Mouse (Mus musculus) frontal cortex, adult 2 months (tissue): Measurements from ENCODE around the gene Zfp990. TPM values are rescaled to one million over a fixed set of nuclear protein-coding genes. Genes with fewer than 3 reads are reported as not detected.
"Not testable (repeated sequence)": the region's sequence is repeated elsewhere in the genome, so short reads cannot be mapped to it uniquely, and the experiment has no call there.

ENCODE experiments used
- DNase-seq, 2 experiments: peaks; one replicate each; pipeline ENCODE4 v3.0.0; 2022; ENCODE audit warnings: low spot score in 1 of 2; ENCODE audit errors: extremely low spot score in 1 of 2
- polyA plus RNA-seq: library from polyadenylated mRNA; depleted of rRNA; stranded (reverse); fragments of >200 nt; gene quantifications from 2 replicates; pipeline ENCODE4 v1.2.3, GENCODE M21; 2012; rRNA removed

Gene Zfp990
- polyA plus RNA-seq: 0.02 and 0.04 TPM in 2 replicates

DNA sequence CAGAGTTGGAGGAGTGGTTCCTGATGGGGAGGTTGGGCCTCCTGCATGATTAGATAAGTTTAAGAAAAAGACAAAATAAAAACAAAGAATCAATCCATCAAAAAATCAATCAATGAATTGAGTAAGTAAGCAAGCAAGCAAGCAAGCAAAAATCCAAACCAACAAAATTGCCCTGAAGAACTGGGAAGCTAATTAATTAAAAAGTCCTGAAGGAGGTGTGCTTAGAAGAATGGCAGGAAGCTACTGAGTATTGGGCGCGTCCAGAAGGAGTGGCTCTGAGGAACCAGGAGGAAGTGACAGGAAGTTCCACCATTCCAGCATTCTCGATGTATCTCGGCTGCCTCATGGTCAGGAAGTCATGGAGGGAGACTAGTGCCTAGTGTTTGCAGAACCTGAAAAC is at the start of gene Zfp990:
Gene Zfp990, plus strand, starts transcription at position 301 of the 400 bp plus-strand sequence.
- DNase-seq: not testable (repeated sequence)

- not testable (repeated sequence) for DNase-seq
Observed at GRCm38 (mm10) chr4:145463553-145464253, 46.9 kb upstream of the Zfp990 start.

GRCm38 (mm10) chr4:145478128-145478527 is 32.4 kb upstream of the Zfp990 start:
- DNase-seq: no peak

DNA sequence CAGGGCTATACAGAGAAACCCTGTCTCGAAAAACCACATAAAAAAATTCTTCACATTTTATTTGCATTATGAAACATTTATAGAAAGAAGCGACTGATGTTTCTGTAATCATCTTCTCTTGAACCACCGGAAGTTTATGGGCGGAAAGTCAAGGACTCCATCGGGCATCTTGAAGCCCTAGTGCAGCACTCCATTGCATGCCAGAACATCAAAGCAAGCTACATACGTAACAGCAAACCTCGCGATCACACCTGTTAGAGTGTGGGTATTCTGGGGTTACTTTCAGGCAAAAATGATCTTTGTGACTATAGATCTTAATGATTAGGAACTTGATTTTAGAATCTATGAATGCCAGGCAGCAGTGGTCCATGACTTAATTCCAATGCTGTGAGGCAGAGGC is 29.9 kb upstream of the Zfp990 start:
- DNase-seq: not testable (repeated sequence)

- DNase-seq: no peak
Observed at GRCm38 (mm10) chr4:145489396-145489795, 21.2 kb upstream of the Zfp990 start.

- no peak for DNase-seq
Observed at GRCm38 (mm10) chr4:145492132-145492531, 18.4 kb upstream of the Zfp990 start.

- DNase-seq: not testable (repeated sequence)
Observed at GRCm38 (mm10) chr4:145493316-145493715, 17.2 kb upstream of the Zfp990 start.

GRCm38 (mm10) chr4:145514637-145515036 is 4.1 kb downstream of the Zfp990 start:
- DNase-seq: not testable (repeated sequence)

GRCm38 (mm10) chr4:145515776-145516565 is 5.4 kb downstream of the Zfp990 start:
- DNase-seq: not testable (repeated sequence)

DNA sequence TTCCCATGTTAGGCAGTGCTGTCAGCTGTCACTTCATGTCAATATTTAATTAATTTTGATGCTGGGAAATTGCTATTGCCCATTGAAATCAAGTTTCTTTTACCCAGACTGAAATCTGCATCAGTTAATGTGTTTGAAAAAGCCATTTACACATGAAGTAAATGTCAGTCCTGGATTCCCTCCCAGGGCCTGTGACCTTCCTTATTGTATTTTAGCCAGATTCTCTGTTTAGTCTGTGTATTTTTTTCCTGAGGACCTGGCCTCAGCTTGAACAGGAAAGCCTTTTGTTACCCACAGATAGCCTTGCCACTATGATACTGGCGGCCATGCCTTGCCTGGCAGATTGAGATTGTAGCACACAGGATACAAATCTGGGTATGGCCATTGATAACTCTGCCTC is 6.8 kb downstream of the Zfp990 start:
- not testable (repeated sequence) for DNase-seq

- DNase-seq: not testable (repeated sequence)
Observed at GRCm38 (mm10) chr4:145543861-145544260, 33.3 kb downstream of the Zfp990 start.

GRCm38 (mm10) chr4:145545106-145545505 is 34.5 kb downstream of the Zfp990 start:
- not testable (repeated sequence) for DNase-seq

DNA sequence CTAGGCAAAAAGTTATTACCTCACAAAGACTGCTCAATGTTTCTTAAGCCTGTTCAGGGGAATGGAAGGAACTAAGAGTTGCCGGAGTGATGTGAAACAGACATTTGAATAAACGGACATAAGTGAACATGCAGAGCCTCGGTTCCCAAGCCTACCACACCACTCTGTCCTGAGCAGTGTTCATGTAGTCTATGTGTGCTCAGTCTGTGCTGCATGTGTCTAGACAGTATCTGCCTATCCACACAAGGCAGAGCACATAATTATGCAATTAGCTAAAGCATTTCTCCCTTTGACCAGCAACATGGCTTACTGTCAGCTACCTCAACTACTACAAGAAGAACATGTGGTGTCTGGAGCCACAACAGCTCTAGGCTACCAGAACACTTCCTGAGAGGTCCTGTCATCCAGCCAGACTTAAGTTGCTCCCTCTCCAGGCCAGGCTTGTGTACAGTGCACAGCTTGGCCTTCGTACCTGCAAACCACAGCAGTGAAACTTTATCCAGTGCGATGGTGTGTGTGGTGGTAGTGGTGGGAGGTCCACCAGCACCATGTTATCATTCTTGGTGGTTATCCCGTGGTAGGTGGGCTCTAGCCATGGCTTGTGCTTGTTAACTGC is 35.3 kb downstream of the Zfp990 start:
- DNase-seq: not testable (repeated sequence)

DNA sequence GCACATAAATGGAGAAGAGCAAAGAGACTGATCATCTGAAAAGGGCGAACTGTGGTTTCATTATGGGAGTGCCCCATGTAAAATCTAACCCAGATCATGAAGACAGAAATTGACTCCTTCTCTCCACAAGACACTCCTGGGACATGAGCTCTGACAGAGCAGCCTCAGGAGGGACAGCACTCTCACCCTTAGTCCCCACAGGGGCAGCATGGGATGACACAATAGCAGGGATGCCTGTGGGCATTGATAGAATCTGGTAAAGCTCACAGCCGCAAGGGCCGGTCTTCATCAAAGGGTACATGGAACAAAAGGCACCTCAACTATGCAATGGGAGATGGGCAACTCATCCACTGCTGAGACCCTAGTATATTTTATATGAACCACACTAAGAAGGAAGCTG is 35.9 kb downstream of the Zfp990 start:
- not testable (repeated sequence) for DNase-seq

DNA sequence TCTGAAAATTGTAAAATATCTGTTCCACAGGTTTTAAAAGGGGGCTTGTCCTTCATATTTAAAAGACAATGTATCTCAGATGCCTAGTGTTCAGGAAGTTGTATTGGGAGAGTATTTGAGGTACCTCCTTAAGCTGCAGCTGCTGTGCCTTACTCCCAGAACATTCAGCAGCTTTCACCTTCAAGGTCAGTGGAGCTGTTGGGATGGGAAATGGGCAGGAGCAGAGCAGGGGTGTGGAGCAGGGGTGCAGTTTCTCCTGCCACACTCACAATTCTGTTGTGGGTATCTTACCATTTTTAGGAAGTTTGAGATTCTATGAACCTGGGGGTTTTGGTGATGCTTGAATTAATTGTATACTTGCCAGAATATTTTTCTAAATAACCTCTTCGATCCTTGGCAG is 46.1 kb downstream of the Zfp990 start:
- DNase-seq: no peak

- no peak for DNase-seq
Observed at GRCm38 (mm10) chr4:145559505-145560099, 49.0 kb downstream of the Zfp990 start.

DNA sequence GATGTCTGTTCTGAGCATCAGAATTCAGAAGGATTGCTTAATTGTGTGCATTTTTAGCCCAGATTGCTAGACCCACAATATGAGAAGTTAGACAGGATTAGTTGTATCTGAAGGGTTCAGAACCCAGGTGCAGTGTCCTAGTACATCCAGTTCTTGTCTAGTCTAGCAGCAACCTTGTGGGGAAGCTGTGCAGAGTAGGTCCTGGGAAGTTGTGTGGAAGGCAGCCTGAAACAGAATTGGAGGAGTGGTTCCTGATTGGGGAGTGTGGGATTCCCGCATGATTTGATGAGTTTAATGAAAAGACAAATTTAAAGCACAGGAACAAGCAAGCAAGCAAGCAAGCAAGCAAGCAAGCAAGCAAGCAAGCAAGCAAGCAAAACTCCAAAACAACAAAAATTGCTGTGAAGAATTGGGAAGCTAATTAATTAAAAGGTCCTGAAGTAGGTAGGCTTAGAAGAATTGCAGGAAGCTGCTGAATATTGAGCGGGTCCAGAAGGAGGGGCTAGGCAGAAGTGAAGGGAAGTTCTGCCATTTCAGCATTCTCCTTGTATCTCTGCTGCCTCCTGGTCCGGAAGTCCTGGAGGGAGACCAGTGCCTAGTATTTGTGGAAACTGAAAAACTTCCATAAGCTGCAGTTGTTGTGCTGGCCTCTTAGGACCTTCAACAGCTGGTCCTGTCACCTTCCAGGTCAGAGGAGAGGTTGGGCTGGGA is 53.7 kb downstream of the Zfp990 start:
- no peak for DNase-seq

GRCm38 (mm10) chr4:145570461-145570860 is 59.9 kb downstream of the Zfp990 start:
- DNase-seq: not testable (repeated sequence)

DNA sequence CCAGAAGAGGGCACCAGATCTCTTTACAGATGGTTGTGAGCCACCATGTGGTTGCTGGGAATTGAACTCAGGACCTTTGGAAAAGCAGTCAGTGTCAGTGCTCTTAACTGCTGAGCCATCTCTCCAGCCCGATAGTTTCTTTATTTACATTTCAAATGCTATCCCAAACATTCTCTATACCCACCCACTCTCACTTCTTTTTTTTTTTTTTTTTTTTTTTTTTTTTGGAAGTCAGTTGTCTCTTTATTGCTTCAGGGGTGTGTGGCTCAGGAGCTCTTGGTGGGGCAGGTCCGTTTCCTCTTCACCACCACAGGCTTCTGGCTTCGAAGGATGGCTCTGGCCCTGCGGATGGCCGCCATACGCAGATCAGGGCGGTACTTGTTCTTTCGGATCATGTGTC is 66.1 kb downstream of the Zfp990 start:
- DNase-seq: not testable (repeated sequence)

DNA sequence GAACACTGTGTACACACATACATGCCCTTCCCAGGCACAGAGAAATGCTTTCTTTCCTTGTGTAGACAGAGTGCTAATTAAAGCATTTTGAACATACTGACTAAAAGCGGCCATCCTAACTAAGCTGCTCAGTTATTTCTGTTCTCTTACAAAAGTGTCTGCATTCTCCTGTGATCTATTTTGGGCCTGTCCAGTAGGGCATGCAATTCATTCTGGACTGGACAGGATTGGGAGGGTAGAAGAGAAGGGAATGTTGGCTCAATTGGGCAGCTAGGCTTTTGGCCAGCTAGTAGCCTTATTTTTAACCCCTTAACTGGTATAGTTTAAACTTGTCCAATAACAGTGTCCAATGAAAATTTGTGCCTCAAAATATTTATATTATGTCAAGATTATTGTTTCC is 69.8 kb downstream of the Zfp990 start:
- DNase-seq: not testable (repeated sequence)
